Mouse (Mus musculus): ENCODE results near the gene Msrb3. TPM values are rescaled to one million over a fixed set of nuclear protein-coding genes. Genes with fewer than 3 reads are reported as not detected.

Msrb3 gene
- polyA plus RNA-seq, 1 experiment from 2014 or later = 11.4 TPM

GRCm38 (mm10) chr10:120914948-120915631, 16.2 kb upstream of the Msrb3 start:
- WGBS = 71% methylated on average over 15 of the region's 15 CpGs

GRCm38 (mm10) chr10:120914286-120914685, 15.4 kb upstream of the Msrb3 start:
- Histone ChIP-seq H3K4me3 (replicated peaks) (no peak overlapping the region), H3K4me1 (no peaks in the 10 kb centered on the region; the same call in 1 of the 2 replicates), H3K9ac (no peak overlapping the region), H3K4me2 (no peak overlapping the region), H3K27ac (no peak overlapping the region), H3K27me3 (no peaks in the 10 kb centered on the region), H3K9me3 (no peaks in the 10 kb centered on the region), H3K36me3 (replicated peaks) (no peaks in the 10 kb centered on the region)
- 92% methylated on average over 7 of the region's 7 CpGs for WGBS
- ATAC-seq (ENCODE audit: low FRiP score) = no peak

More at GRCm38 (mm10) chr10:120914948-120915631, 16.2 kb upstream of the Msrb3 start:
- Histone ChIP-seq H3K4me1 (no peaks in the 10 kb centered on the region; the same call in 1 of the 2 replicates), H3K4me2 (no peak overlapping the region), H3K36me3 (replicated peaks) (peaks cover 3% of the 10 kb centered on the region; the same call in 1 of the 2 replicates), H3K27me3 (no peaks in the 10 kb centered on the region), H3K4me3 (replicated peaks) (no peak overlapping the region), H3K9me3 (no peaks in the 10 kb centered on the region), H3K9ac (no peak overlapping the region), H3K27ac (0 out of 2 replicates have a peak overlapping the region, but pooled peaks have one; percentile 25)
- ATAC-seq (ENCODE audit: low FRiP score) = no peak

GRCm38 (mm10) chr10:120913796-120914195, 14.9 kb upstream of the Msrb3 start:
- WGBS = 88% methylated on average over 7 of the region's 7 CpGs
- Histone ChIP-seq H3K27ac (no peak overlapping the region), H3K4me1 (no peaks in the 10 kb centered on the region; the same call in 1 of the 2 replicates), H3K27me3 (no peaks in the 10 kb centered on the region), H3K9ac (no peak overlapping the region), H3K9me3 (no peaks in the 10 kb centered on the region), H3K4me3 (replicated peaks) (no peak overlapping the region), H3K4me2 (no peak overlapping the region), H3K36me3 (replicated peaks) (no peaks in the 10 kb centered on the region)
- no peak for ATAC-seq (ENCODE audit: low FRiP score)

- 79% methylated on average over 4 of the region's 4 CpGs for WGBS
Measured at GRCm38 (mm10) chr10:120911971-120912370, 13.1 kb upstream of the Msrb3 start.

GRCm38 (mm10) chr10:120908776-120909574, 10.1 kb upstream of the Msrb3 start:
- 92% methylated on average over 11 of the region's 11 CpGs for WGBS
- no peak overlapping the region for H3K4me3 ChIP-seq (replicated peaks)

More at GRCm38 (mm10) chr10:120911971-120912370, 13.1 kb upstream of the Msrb3 start:
- Histone ChIP-seq H3K4me1 (no peaks in the 10 kb centered on the region; the same call in 1 of the 2 replicates), H3K27ac (no peak overlapping the region), H3K36me3 (replicated peaks) (no peaks in the 10 kb centered on the region), H3K27me3 (no peaks in the 10 kb centered on the region), H3K4me2 (no peak overlapping the region), H3K9ac (no peak overlapping the region), H3K9me3 (no peaks in the 10 kb centered on the region), H3K4me3 (replicated peaks) (no peak overlapping the region)
- no peak for ATAC-seq (ENCODE audit: low FRiP score)

GRCm38 (mm10) chr10:120904676-120905075, 5.8 kb upstream of the Msrb3 start:
- WGBS = 94% methylated on average over 10 of the region's 10 CpGs
- Histone ChIP-seq H3K4me1 (no peaks in the 10 kb centered on the region), H3K27ac (no peak overlapping the region), H3K27me3 (peaks cover 10% of the 10 kb centered on the region; the same call in 1 of the 2 replicates), H3K9ac (no peak overlapping the region), H3K36me3 (replicated peaks) (no peaks in the 10 kb centered on the region), H3K9me3 (0 out of 2 replicates have a peak, but pooled peaks cover 7% of the 10 kb centered on the region), H3K4me2 (no peak overlapping the region), H3K4me3 (replicated peaks) (no peak overlapping the region)
- ATAC-seq (ENCODE audit: low FRiP score) = no peak

More at GRCm38 (mm10) chr10:120908776-120909574, 10.1 kb upstream of the Msrb3 start:
- H3K27ac ChIP-seq = no peak overlapping the region
- H3K9ac ChIP-seq = no peak overlapping the region
- ATAC-seq (ENCODE audit: low FRiP score) = no peak
- no peaks in the 10 kb centered on the region for H3K27me3 ChIP-seq
- 0 out of 2 replicates have a peak, but pooled peaks cover 7% of the 10 kb centered on the region for H3K9me3 ChIP-seq
- no peaks in the 10 kb centered on the region for H3K36me3 ChIP-seq (replicated peaks)
- H3K4me1 ChIP-seq = no peaks in the 10 kb centered on the region
- H3K4me2 ChIP-seq = no peak overlapping the region

- no peak overlapping the region for H3K4me2 ChIP-seq
- no peak overlapping the region for H3K9ac ChIP-seq
- H3K4me3 ChIP-seq (replicated peaks) = no peak overlapping the region
- H3K27me3 ChIP-seq = peaks cover 15% of the 10 kb centered on the region; the same call in 1 of the 2 replicates
- 0 out of 2 replicates have a peak, but pooled peaks cover 7% of the 10 kb centered on the region for H3K9me3 ChIP-seq
- no peaks in the 10 kb centered on the region for H3K36me3 ChIP-seq (replicated peaks)
- 78% methylated on average over 4 of the region's 4 CpGs for WGBS
- H3K4me1 ChIP-seq = peaks cover 5% of the 10 kb centered on the region
- no peak overlapping the region for H3K27ac ChIP-seq
- ATAC-seq (ENCODE audit: low FRiP score) = no peak
Measured at GRCm38 (mm10) chr10:120903843-120904468, 5.1 kb upstream of the Msrb3 start.

GRCm38 (mm10) chr10:120901746-120902145, 2.8 kb upstream of the Msrb3 start:
- Histone ChIP-seq H3K27me3 (peaks cover 31% of the 10 kb centered on the region), H3K4me2 (no peak overlapping the region), H3K9ac (no peak overlapping the region), H3K36me3 (replicated peaks) (no peaks in the 10 kb centered on the region), H3K4me1 (peaks cover 10% of the 10 kb centered on the region), H3K9me3 (0 out of 2 replicates have a peak, but pooled peaks cover 7% of the 10 kb centered on the region), H3K27ac (no peak overlapping the region), H3K4me3 (replicated peaks) (no peak overlapping the region)
- WGBS = 74% methylated on average over 9 of the region's 9 CpGs
- no peak for ATAC-seq (ENCODE audit: low FRiP score)

GRCm38 (mm10) chr10:120900096-120900495, 1.2 kb upstream of the Msrb3 start:
- Histone ChIP-seq H3K4me1 (peaks cover 10% of the 10 kb centered on the region), H3K4me2 (no peak overlapping the region), H3K9ac (no peak overlapping the region), H3K27me3 (peaks cover 36% of the 10 kb centered on the region), H3K9me3 (no peaks in the 10 kb centered on the region), H3K4me3 (replicated peaks) (no peak overlapping the region), H3K27ac (no peak overlapping the region), H3K36me3 (replicated peaks) (no peaks in the 10 kb centered on the region)
- 65% methylated on average over 13 of the region's 13 CpGs for WGBS
- no peak for ATAC-seq (ENCODE audit: low FRiP score)

GRCm38 (mm10) chr10:120898357-120898756, 544 bp downstream of the Msrb3 start:
- peak; percentile 61 for ATAC-seq (ENCODE audit: low FRiP score)
- WGBS = under 1% methylated on average over 43 of the region's 49 CpGs

GRCm38 (mm10) chr10:120895899-120896289, 3.0 kb downstream of the Msrb3 start:
- ATAC-seq (ENCODE audit: low FRiP score) = no peak
- H3K27me3 ChIP-seq = peaks cover 35% of the 10 kb centered on the region
- H3K4me2 ChIP-seq = no peak overlapping the region
- no peak overlapping the region for H3K27ac ChIP-seq
- peaks cover 10% of the 10 kb centered on the region for H3K4me1 ChIP-seq
- 0 out of 2 replicates have a peak, but pooled peaks cover under 1% of the 10 kb centered on the region for H3K9me3 ChIP-seq
- 28% methylated on average over 15 of the region's 15 CpGs for WGBS
- no peaks in the 10 kb centered on the region for H3K36me3 ChIP-seq (replicated peaks)
- no peak overlapping the region for H3K4me3 ChIP-seq (replicated peaks)
- no peak overlapping the region for H3K9ac ChIP-seq

More at GRCm38 (mm10) chr10:120898357-120898756, 544 bp downstream of the Msrb3 start:
- Histone ChIP-seq H3K27me3 (peaks cover 38% of the 10 kb centered on the region), H3K4me2 (peak overlapping the region; percentile 95), H3K9ac (peak overlapping the region; percentile 65), H3K9me3 (no peaks in the 10 kb centered on the region), H3K36me3 (replicated peaks) (no peaks in the 10 kb centered on the region), H3K4me1 (peaks cover 10% of the 10 kb centered on the region), H3K4me3 (replicated peaks) (peak overlapping the region; percentile 62), H3K27ac (no peak overlapping the region)
